Mouse (Mus musculus): Measurements from ENCODE around the gene Clk1.
"Not testable (repeated sequence)": the region's sequence is repeated elsewhere in the genome, so short reads cannot be mapped to it uniquely, and the experiment has no call there.

Clk1 gene

GRCm38 (mm10) chr1:58407321-58407720 lies 16.5 kb downstream of the Clk1 start:
- no peak for DNase-seq (ENCODE audit: low spot score)

- no peak for DNase-seq (ENCODE audit: low spot score)
Measured at GRCm38 (mm10) chr1:58403745-58404144, 20.1 kb downstream of the Clk1 start.

- DNase-seq (ENCODE audit: low spot score): no peak
Measured at GRCm38 (mm10) chr1:58401396-58401795, 22.5 kb downstream of the Clk1 start.

GRCm38 (mm10) chr1:58397731-58398130 lies 26.1 kb downstream of the Clk1 start:
- DNase-seq (ENCODE audit: low spot score): no peak

- DNase-seq (ENCODE audit: low spot score): no peak
Measured at GRCm38 (mm10) chr1:58396179-58396578, 27.7 kb downstream of the Clk1 start.

- DNase-seq (ENCODE audit: low spot score): no peak
Measured at GRCm38 (mm10) chr1:58395341-58395740, 28.5 kb downstream of the Clk1 start.

- peak; percentile 31 for DNase-seq (ENCODE audit: low spot score)
Measured at GRCm38 (mm10) chr1:58393284-58394195, 30.3 kb downstream of the Clk1 start.

GRCm38 (mm10) chr1:58392652-58393283 lies 31.1 kb downstream of the Clk1 start, which contains the start of gene Bzw1:
Gene Bzw1, plus strand, starts transcription at chr1:58392898.
- DNase-seq (ENCODE audit: low spot score): peak; percentile 90

GRCm38 (mm10) chr1:58392268-58392651 lies 31.6 kb downstream of the Clk1 start:
- no peak for DNase-seq (ENCODE audit: low spot score)

GRCm38 (mm10) chr1:58391421-58392267 lies 32.2 kb downstream of the Clk1 start:
- DNase-seq (ENCODE audit: low spot score): no peak

- no peak for DNase-seq (ENCODE audit: low spot score)
Measured at GRCm38 (mm10) chr1:58382586-58383281, 41.1 kb downstream of the Clk1 start.

GRCm38 (mm10) chr1:58375574-58376147 lies 48.2 kb downstream of the Clk1 start:
- DNase-seq (ENCODE audit: low spot score): no peak

GRCm38 (mm10) chr1:58374266-58374665 lies 49.6 kb downstream of the Clk1 start:
- not testable (repeated sequence) for DNase-seq (ENCODE audit: low spot score)

GRCm38 (mm10) chr1:58369716-58370115 lies 54.1 kb downstream of the Clk1 start:
- DNase-seq (ENCODE audit: low spot score): no peak

- DNase-seq (ENCODE audit: low spot score): no peak
Measured at GRCm38 (mm10) chr1:58366737-58367471, 57.0 kb downstream of the Clk1 start.

GRCm38 (mm10) chr1:58365829-58366228 lies 58.0 kb downstream of the Clk1 start:
- no peak for DNase-seq (ENCODE audit: low spot score)

GRCm38 (mm10) chr1:58364551-58364950 lies 59.3 kb downstream of the Clk1 start:
- DNase-seq (ENCODE audit: low spot score): no peak

GRCm38 (mm10) chr1:58362296-58362695 lies 61.6 kb downstream of the Clk1 start:
- no peak for DNase-seq (ENCODE audit: low spot score)
